Mouse (Mus musculus) spleen, adult 2 months (tissue): ENCODE results near the gene 1500009C09Rik. TPM values are rescaled to one million over a fixed set of nuclear protein-coding genes. Genes with fewer than 3 reads are reported as not detected.

Experiments used
- DNase-seq, 2 experiments: peaks; one replicate each; pipeline versions ENCODE4 v3.0.0 to v3.0.0-alpha.2; 2012 to 2021; ENCODE audit warnings: low spot score in 2 of 2, low read depth in 1 of 2
- H3K27ac ChIP-seq: fragments of 200-500 bp; 2 replicates; pipeline ENCODE4 v1.5.1; 2012; ENCODE audit warnings: low read length, inconsistent platforms; ENCODE audit not compliant: insufficient read depth
- H3K27me3 ChIP-seq: fragments of 200-500 bp; 2 replicates; pipeline ENCODE4 v1.6.1; 2012; ENCODE audit warnings: mild to moderate bottlenecking, moderate library complexity, low read length, inconsistent platforms; ENCODE audit not compliant: control insufficient read depth, insufficient read depth
- H3K36me3 ChIP-seq: fragments of 200-500 bp; 2 replicates; pipeline ENCODE4 v1.6.1; 2012; ENCODE audit warnings: mild to moderate bottlenecking, low read length, inconsistent platforms; ENCODE audit not compliant: control insufficient read depth, insufficient read depth
- H3K4me1 ChIP-seq: fragments of 200-500 bp; 2 replicates; pipeline ENCODE4 v1.6.1; 2011; ENCODE audit warnings: inconsistent platforms; ENCODE audit not compliant: control insufficient read depth, insufficient read depth, insufficient read length
- H3K4me3 ChIP-seq: fragments of 200-500 bp; 2 replicates; pipeline ENCODE4 v1.5.1; 2011; ENCODE audit warnings: mild to moderate bottlenecking, inconsistent platforms; ENCODE audit not compliant: insufficient read depth, insufficient read length; ENCODE audit errors: extremely low read depth
- CTCF ChIP-seq: fragments of 200-500 bp; IDR thresholded peaks from 2 replicates; pipeline ENCODE4 v1.5.1; 2011; ENCODE audit warnings: mild to moderate bottlenecking, inconsistent platforms; ENCODE audit not compliant: insufficient read depth, insufficient read length, insufficient replicate concordance; ENCODE audit errors: extremely low read depth
- POLR2A ChIP-seq: fragments of 200-500 bp; IDR thresholded peaks from 2 replicates; pipeline ENCODE4 v1.6.1; 2011; ENCODE audit warnings: low read depth, low read length, inconsistent platforms
- WGBS: fragments of 180-500 bp; shearing (Covaris S2); methylation state at CpG from one replicate; pipeline ENCODE4 v1.1.7; 2018; 5-methylcytosine and 5-hydroxymethylcytosine counted together
- polyA plus RNA-seq: library from polyadenylated mRNA; depleted of rRNA; stranded (reverse); fragments of >200 nt; gene quantifications from 2 replicates; pipeline ENCODE4 v1.2.3, GENCODE M21; 2012

Gene 1500009C09Rik
- polyA plus RNA-seq, 1 experiment, result 0.08 TPM

DNA sequence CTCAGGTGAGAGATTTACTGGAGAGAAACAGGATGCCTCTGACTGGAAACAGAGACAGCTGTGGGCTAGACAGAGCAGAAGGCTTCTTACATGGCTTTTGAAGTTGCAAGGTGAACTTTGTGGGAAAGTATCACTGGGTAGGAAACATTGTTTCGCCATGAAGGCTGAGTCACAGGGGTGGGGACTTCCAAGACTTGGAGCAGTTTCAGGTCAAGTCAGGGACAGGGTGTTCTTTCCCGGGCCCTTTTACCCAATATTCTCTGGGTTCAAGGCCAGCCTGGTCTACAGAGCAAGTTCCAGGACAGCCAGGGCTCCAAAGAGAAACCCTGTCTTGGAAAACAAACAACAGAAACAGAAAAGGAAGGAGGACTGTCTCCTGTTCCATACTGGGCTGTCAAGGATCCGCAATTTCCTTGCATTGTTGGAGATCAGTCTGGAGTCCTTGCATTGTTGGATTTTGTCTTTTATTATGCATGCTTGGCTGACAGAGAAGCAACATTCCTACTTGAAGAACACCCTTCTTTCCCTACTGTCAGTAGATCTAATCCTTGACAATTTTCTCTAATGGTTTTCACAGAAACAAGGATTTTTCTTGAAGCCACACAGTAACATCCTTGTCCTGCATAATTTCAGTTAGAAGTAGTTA lies 4.9 kb upstream of the 1500009C09Rik start:
- H3K4me3 ChIP-seq, result no peak overlapping the region
- H3K4me1 ChIP-seq, result no peaks in the 10 kb centered on the region; the same call in 1 of the 2 replicates
- H3K27me3 ChIP-seq, result no peaks in the 10 kb centered on the region
- 68% methylated on average over 3 of the region's 3 CpGs for WGBS
- no peak for DNase-seq
- no peaks in the 10 kb centered on the region for H3K36me3 ChIP-seq
- TF ChIP-seq POLR2A, result no peak
- no peak for TF ChIP-seq CTCF
- no peak overlapping the region for H3K27ac ChIP-seq

DNA sequence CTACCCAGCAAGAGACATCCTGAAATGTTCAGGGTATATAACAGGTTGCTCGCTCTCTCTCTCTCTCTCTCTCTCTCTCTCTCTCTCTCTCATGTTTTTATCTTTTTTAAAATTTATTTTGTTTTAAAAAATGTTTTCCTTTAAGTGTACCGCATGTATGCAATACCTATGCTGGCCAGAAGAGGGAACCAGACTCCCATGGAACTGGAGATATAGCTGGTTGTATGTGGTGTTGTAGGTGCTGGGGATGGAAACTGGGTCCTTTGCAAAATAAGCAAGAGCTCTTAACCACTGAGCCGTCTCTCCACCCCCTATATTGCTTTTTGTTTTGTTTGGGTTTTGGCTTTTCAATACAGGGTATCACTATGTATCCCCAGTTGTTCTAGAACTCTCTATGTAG lies 618 bp upstream of the 1500009C09Rik start:
- Histone ChIP-seq H3K27ac (no peak overlapping the region), H3K4me3 (no peak overlapping the region), H3K36me3 (no peaks in the 10 kb centered on the region), H3K4me1 (no peaks in the 10 kb centered on the region; the same call in 1 of the 2 replicates), H3K27me3 (no peaks in the 10 kb centered on the region)
- WGBS, result 93% methylated on average over 3 of the region's 3 CpGs
- TF ChIP-seq CTCF, result no peak
- no peak for TF ChIP-seq POLR2A
- DNase-seq, result no peak

DNA sequence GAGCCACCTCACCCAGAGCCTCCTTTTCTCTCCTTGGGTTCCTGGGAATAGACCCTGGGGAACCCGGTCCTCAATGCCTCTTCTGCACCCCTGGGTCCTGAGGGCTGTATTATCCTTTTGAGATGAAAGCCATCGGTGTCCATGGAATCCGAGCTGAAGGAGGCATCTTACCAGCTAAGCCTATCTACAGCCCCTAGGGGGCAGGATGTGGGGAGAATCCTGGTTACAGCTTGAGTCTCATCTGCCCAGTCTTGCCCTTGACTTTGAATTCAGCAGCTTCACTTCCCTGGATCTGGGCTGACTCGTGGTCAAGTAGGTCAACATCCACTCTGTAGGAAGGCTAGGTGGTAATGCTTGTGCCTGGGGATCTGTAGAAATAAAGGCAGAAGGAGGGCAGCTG lies 3.1 kb downstream of the 1500009C09Rik start:
- DNase-seq, result no peak
- no peaks in the 10 kb centered on the region; the same call in 1 of the 2 replicates for H3K4me1 ChIP-seq
- no peak for TF ChIP-seq POLR2A
- TF ChIP-seq CTCF, result no peak
- H3K27ac ChIP-seq, result no peak overlapping the region
- H3K27me3 ChIP-seq, result no peaks in the 10 kb centered on the region
- 44% methylated on average over 4 of the region's 4 CpGs for WGBS
- H3K36me3 ChIP-seq, result no peaks in the 10 kb centered on the region
- no peak overlapping the region for H3K4me3 ChIP-seq

DNA sequence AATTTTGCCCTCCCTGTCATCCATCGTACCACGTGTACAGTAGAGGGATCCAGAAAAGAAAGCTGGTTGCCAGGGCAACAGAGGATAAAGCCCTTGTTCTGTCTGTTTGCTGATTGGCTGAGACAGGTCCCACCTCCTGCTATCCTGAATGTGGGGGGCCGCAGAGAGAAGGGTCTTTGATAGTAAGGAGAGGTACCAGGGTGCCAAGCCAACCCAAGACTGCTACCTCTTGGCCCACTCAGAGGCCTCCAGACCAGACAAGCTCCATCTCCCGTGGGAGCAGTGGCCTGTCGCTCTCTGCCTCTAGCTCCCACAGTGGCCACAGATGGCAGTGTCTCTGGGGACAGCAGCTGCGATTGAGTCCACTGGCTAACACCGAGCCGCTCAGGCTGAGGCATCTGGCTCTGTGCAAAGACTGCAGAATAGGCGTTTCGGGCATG lies 3.8 kb downstream of the 1500009C09Rik start:
- H3K4me3 ChIP-seq, result no peak overlapping the region
- no peak for DNase-seq
- no peaks in the 10 kb centered on the region for H3K36me3 ChIP-seq
- WGBS, result 17% methylated on average over 10 of the region's 10 CpGs
- no peak overlapping the region for H3K27ac ChIP-seq
- H3K4me1 ChIP-seq, result no peaks in the 10 kb centered on the region; the same call in 1 of the 2 replicates
- no peak for TF ChIP-seq CTCF
- TF ChIP-seq POLR2A, result no peak
- H3K27me3 ChIP-seq, result no peaks in the 10 kb centered on the region

DNA sequence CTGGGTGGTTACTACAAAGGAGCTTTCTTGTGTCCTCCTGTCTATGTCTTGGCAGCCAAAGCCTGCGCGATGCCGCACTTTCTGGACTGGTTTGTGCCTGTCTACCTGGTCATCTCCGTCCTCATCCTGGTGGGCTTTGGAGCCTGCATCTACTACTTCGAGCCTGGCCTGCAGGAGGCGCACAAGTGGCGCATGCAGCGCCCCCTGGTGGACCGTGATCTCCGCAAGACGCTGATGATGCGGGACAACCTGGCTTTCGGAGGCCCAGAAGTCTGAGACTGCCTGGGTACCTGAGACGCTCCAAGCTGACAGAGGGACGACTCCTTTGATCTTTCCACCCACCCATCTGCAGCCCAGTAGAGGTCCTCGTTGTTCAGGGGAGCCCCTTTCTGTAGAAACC lies 7.3 kb downstream of the 1500009C09Rik start:
- peak; percentile 29 to 69 for DNase-seq
- Histone ChIP-seq H3K27me3 (no peaks in the 10 kb centered on the region), H3K27ac (no peak overlapping the region), H3K4me1 (no peaks in the 10 kb centered on the region; the same call in 1 of the 2 replicates), H3K36me3 (no peaks in the 10 kb centered on the region), H3K4me3 (no peak overlapping the region)
- TF ChIP-seq POLR2A (no peak), CTCF (peak; percentile 98)
- 11% methylated on average over 16 of the region's 16 CpGs for WGBS

DNA sequence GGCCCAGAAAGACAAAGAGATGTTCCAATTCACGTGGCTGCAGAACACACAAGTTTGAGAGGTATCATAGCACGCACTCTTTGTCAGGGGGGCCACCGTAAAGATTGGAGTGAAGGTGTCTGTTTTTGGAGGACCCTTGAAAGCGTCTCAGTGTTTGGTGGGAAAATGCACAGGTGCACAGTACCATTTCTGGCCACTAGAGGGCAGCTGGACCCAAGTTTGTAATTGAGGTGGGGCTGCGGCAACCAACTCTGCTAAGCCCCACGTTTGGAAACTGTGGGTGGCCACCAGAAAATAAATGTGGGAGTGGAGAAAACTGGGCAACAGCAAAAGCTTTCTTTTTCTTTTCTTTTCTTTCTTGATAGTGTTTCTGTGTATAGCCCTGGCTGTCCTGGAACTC lies 14.2 kb downstream of the 1500009C09Rik start:
- WGBS, result 12% methylated on average over 6 of the region's 6 CpGs
- Histone ChIP-seq H3K27ac (no peak overlapping the region), H3K27me3 (no peaks in the 10 kb centered on the region), H3K36me3 (no peaks in the 10 kb centered on the region), H3K4me3 (no peak overlapping the region), H3K4me1 (no peaks in the 10 kb centered on the region)
- TF ChIP-seq CTCF (peak; percentile 76; the same call in 1 of the 2 replicates), POLR2A (no peak)
- DNase-seq, result peak in 1 of 2 experiments; percentile 50

DNA sequence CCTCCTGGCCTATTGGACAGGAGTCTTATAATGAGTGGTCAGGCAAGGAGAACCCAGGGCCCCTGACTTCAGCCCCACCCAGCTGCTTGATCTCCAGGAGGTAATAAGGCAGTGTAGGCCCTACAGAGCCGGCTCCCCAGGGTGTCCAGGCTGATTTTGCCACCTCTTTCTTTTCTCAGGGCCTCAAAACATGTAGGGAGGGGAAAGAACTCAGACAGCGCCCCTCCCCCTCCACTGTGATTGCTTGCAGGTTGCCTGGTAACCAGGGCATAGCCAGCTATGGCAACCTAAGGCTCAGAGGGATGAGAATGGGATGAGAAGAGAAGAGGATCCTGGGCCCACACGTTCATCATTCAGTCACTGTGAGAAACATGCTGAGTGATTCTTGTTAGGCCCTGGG lies 16.0 kb downstream of the 1500009C09Rik start:
- WGBS, result 75% methylated on average over 3 of the region's 3 CpGs
- Histone ChIP-seq H3K36me3 (no peaks in the 10 kb centered on the region), H3K4me3 (no peak overlapping the region), H3K27me3 (no peaks in the 10 kb centered on the region), H3K4me1 (no peaks in the 10 kb centered on the region), H3K27ac (no peak overlapping the region)
- TF ChIP-seq POLR2A, result no peak
- no peak for TF ChIP-seq CTCF
- no peak for DNase-seq
